Mouse (Mus musculus): ENCODE measurements around the gene Dqx1. TPM values are rescaled to one million over a fixed set of nuclear protein-coding genes. Genes with fewer than 3 reads are reported as not detected.

Gene Dqx1
- 10 to 100 TPM; 16.0 to 16.6 TPM for total RNA-seq (2023)

DNA sequence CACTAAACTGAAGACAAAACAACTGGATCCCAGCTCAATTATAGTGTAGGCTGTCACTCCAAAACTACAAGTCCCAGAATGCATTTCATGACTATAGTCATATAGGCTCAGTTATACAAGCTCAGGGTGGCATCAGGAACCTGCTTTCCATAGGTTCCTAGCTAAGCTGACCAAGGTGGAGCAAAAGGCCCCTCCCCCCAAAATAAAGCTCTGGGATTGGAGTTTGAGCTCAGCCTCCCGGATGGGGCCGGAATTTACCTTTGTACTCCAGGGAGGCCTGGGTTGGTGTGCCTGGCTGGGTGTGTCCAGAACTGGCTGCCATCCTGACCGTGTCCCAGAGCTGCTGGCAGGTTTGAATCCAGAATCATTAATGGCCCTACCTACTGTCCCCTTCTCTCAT lies at the start of gene Dqx1:
Gene Dqx1 (plus strand): TSS at position 55 of the 400 bp plus-strand sequence.

DNA sequence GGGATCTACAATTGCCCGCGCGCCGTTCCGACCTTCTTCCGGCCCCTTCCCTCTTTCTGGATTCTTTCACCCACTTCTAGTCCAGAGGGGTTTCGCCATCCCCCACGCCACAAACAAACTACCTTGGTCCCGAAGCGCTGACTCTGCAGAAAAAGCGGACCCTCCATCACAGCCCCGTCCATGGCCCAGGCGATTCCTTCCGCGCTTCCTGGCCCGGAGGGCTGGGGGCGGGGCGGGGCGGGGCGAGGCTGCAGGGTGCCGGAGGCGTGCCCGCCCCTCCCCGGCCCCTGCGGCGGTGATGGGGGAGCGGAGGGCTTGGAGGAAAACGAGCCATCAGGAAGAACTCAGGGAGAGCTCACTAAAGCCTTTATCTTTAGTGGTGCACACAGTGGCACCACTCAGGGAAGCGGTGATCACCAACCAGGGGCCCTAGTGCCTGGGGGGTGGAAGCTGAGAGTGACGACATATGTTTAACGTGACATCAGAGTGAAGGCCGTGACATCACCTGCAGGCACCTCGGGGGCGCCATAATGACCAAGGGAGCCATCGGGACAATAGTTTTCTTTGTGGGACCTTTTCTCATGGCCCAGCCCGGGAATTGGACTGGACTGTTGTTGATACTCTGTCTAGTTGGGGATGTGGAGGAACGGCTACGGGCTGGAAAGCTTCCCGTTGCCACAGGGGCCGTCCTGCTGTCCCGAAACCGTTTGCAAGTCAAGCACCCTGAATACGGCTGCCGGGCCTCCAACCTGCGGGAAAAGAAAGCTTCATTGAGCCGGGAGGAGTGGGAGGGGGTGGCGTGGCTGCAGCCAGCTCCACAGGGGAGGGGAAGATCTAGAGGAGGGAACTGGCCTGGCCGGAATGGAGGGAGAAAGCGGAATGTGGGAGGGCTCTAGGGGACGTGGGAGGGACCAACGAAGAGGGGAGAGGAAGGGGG lies 24.1 kb upstream of the Dqx1 start, which contains the start of the genes Dok1 and Loxl3:
Gene Dok1 (minus strand): TSS at position 223 of the 937 bp plus-strand sequence.
Gene Loxl3 (plus strand): TSS at position 925 of the 937 bp plus-strand sequence.

DNA sequence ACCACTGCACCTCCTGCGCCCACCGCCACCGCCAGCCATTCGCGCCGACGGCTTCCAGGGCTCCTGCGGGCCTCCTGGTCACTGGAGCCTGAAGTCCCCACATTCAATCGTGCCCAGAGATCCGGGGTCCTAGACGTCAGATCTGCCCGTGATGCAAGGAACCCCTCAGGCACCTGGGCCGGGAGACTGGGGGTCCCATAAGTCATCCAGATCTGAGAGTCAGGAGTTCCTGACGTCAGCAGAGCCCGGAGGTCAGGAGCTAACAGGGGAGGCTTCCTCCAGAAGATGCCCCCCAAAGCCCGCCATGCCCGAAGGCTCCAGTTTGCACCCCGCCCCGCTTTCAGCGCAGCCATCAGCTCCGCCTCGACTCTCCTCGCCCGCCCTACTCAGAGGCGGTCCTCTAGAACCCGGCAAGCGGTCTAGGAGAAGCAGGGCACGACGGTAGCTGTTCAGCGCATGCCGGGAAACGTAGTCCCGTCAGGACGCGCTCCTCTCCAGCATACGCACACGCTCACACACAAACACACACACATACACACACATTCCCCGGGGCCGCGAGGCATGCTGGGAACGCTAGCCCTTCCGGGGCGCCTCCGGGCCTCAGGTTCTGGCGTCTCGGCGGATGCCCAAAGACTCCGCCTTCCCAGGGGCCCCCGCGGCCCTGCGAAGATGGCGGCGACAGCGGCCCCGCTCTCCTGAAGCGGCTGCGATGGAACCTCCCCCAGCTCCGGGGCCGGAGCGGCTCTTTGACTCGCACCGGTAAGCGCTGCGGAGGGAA lies 3.4 kb upstream of the Dqx1 start, which contains the start of gene Aup1:
Gene Aup1 (plus strand): TSS at position 448 of the 778 bp plus-strand sequence.

DNA sequence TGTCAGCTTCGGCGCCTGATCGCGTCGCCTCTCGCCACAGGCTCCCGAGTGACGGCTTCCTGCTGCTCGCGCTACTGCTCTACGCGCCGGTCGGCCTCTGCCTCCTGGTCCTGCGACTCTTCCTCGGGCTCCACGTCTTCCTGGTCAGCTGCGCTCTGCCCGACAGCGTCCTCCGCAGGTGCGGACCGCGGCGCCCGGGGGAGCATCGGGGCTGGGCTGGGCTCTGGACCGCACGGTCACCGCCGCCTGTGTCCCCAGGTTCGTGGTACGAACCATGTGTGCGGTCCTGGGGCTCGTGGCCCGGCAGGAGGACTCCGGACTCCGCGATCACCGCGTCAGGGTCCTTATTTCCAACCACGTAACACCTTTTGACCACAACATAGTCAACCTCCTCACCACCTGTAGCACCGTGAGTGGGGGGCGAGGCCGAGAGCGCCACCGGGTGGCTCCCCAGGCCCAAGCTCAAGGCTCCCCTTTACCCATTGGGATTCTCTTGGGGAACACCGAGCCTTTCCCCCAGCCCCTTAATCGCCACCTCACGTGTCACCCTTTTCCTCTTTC lies 2.7 kb upstream of the Dqx1 start, which contains the start of gene Htra2:
Gene Htra2 (minus strand): TSS at position 403 of the 561 bp plus-strand sequence.

DNA sequence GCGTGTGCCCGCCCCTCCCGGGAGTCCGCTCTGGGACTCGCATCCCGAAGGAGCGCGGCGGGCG lies 12.4 kb downstream of the Dqx1 start, which contains the start of gene Tlx2:
Gene Tlx2 (minus strand): TSS at position 47 of the 64 bp plus-strand sequence.

DNA sequence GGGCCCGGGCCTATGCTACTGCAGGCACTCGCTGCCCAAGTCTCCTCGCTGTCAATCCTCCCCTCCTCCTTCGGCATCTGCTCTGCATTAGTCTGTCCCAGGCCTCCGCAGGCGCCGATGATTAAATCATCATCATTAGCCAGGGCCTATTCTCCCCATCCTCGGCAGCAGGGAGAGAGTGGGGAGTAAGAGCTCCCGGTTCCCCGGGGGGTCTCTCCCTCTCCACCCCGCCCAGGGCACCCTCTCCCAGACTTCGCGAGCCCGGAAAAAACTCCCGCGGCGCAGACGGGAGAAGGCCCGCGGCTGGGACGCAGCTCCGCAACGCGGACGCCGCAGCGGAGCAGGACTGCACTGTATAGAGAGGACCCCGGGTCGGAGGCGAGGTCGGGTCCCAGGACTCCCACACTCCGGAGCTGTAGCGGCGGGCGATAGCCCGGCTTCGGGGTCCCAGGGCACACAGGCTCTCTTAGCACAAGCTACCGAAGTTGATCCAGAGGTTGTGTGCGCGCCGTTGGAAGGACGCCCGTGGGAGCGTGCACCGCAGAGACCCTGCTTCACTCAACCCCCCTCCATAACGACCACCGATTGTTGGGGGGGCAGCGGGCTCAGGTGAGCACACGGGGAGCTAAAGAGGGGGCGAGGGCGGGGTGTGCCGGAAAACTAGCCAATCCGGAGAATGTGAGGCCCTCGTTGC lies 20.1 kb downstream of the Dqx1 start, which contains the start of gene Pcgf1:
Gene Pcgf1 (plus strand): TSS at position 240 of the 694 bp plus-strand sequence.

DNA sequence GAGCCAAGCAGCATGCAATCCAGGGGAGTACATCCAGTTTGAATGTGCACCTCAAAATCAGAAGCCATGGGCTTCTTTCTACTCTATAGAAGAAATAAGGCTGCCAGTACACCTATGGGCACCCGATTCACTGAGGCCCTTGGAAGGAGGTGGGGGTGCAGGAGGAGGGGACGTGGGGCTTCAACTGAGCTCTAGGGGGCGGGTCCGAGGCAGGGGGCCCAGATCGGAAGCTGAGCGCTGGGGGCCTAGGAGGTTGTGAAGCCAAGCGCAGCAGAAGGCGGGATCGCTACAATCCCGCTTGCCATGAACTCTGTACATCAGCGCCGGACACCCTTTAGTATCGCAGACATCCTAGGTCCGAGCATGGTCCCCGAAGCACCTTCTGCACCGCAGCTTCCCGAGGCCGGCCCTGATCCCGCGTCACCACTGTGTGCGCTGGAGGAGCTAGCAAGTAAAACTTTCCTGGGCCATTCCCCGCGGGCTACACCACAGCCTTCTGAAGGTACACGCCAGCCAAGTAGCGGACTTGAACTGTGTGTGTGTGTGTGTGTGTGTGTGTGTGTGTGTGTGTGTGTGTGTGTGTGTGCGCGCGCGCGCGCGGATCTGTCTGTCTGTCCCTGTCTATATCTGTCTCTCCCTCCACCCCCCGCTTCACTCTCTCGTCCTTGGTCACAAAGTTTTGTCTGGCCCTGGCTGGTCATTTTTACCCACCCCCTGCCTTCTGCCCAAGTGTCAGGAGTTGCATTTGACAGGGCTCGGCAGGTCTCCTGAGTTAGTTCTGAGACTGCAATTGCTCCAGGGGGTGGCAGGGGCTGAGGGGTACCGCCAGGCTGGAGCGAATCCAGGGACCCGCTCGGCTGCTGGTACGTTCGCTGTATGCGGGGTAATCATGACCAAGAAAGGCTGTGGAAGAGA lies 28.7 kb downstream of the Dqx1 start, which contains the start of gene Lbx2:
Gene Lbx2 (plus strand): TSS at position 247 of the 915 bp plus-strand sequence.

DNA sequence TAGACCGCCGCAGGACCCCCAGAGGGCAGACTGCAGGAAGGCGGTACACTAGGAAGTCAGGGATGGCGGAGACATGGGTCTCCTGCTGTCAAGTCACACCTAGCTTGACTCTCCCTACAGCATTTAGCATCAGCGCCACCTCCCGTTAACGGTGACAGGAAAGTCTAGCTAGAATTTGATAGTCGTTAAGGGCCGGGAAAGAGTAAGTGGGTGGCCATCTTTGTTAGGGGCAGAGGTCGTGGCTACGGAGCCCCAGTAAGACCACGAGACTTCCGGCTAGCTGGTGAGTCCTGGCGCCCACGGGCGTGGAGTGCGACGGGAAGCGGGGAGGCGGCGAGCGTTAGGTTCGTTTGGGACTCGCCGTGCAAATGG lies 43.7 kb downstream of the Dqx1 start, which contains the start of the genes Ccdc142 and Gm42688:
Gene Ccdc142 (plus strand): TSS at position 286 of the 372 bp plus-strand sequence.
Gene Gm42688 (plus strand): TSS at position 302 of the 372 bp plus-strand sequence.

DNA sequence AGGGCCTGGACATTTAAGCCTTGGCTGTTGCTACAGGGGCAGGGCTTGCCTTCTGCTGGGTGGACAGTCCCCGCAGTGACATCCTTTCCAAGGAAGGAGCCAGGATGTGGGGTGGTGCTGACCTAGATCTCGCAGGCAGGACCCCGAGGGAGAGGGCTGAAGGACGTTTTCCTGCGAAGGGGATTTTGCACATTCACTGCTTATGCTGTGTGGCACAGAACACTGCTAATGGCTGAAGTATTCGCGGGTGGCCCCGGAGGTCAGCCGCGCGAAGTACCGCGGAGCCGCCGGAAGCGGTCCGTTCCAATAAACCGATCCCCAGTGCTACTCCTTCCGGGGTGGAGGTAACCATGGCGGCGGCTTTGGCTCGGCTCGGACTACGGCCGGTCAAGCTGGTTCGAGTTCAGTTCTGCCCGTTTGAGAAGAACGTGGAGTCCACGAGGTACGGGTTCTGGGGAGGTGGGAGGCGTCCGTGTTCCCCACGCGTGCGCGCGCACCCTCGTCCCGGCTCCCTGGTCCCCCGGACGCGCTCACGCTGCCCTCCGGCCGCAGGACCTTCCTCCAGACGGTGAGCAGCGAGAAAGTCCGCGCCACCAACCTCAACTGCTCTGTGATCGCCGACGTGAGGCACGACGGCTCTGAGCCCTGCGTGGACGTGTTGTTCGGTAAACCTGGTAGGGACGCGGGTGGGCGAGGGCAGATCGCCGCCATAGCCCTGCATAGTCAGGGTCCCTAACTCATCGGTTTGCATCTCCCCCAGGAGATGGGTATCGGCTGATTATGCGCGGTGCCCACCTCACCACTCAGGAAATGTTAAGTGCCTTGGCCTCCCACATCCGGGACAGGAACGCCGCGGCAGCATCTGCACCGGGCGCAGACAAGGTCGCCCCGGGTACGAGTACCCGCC lies 51.4 kb downstream of the Dqx1 start, which contains the start of gene Mrpl53:
Gene Mrpl53 (plus strand): TSS at position 279 of the 907 bp plus-strand sequence.

DNA sequence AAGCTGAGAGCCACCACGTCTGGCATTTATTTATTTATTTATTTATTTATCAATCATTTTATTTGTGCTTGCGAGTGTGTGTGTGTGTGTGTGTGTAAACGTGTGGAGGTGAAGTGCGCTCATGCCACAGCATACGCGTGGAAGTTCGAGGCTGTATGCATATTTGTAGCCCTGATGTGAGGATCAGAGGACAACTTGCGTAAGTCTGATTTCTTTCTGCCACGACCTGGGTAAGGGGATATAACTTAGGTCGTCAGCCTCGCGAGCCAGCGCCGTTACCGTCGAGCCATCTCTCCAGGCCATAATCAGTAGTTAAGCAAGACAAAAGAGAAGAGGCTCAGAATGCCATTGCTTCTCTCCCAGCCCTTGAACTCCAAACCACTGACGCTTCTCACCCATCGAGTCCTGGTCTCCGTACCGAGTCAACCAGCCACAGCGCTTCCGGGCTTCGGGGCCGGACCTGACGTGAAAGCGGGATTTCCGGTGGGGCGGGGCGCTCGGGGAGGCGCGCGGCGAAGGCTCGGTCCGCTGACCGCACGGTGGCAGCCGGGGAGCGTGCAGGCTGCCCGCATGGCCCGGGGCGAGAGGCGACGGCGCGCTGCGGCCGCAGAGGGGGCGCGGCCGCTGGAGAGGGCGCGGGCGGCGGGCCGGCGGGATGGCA lies 57.5 kb downstream of the Dqx1 start, which contains the start of gene Mogs:
Gene Mogs (plus strand): TSS at position 486 of the 661 bp plus-strand sequence.

Other genes starting within 250 kb of the Dqx1 start
- gene Sema4f, start 118.1 kb upstream of the Dqx1 start, total RNA-seq (2023), result 10 to 100 TPM; 27.3 to 28.7 TPM
- not detected for gene M1ap, start 110.9 kb upstream of the Dqx1 start, total RNA-seq (2023)
- gene Dok1, start 24.4 kb upstream of the Dqx1 start, total RNA-seq (2023), result 10 to 100 TPM; 21.0 to 23.7 TPM
- not detected for gene Loxl3, start 23.7 kb upstream of the Dqx1 start, total RNA-seq (2023)
- gene Aup1, start 3.3 kb upstream of the Dqx1 start, total RNA-seq (2023), result 100 to 1,000 TPM; 350 to 355 TPM
- gene Htra2, start 2.6 kb upstream of the Dqx1 start, total RNA-seq (2023), result 10 to 100 TPM; 29.3 to 31.8 TPM
- not detected for gene Tlx2, start 12.4 kb downstream of the Dqx1 start, total RNA-seq (2023)
- 10 to 100 TPM; 28.2 to 31.7 TPM for gene Pcgf1, start 20.0 kb downstream of the Dqx1 start, total RNA-seq (2023)
- not detected for gene Lbx2, start 28.5 kb downstream of the Dqx1 start, total RNA-seq (2023)
- gene Ccdc142, start 43.8 kb downstream of the Dqx1 start, total RNA-seq (2023), result 10 to 100 TPM in 1 of 2 experiments, 1 to 10 TPM in 1; 8.4 to 11.3 TPM
- 10 to 100 TPM; 10.5 to 11.2 TPM for gene Gm42688, start 43.8 kb downstream of the Dqx1 start, total RNA-seq (2023)
- gene Mrpl53, start 51.2 kb downstream of the Dqx1 start, total RNA-seq (2023), result 10 to 100 TPM; 28.3 to 31.2 TPM
- gene Mogs, start 57.7 kb downstream of the Dqx1 start, total RNA-seq (2023), result 10 to 100 TPM; 53.2 to 53.7 TPM
- 10 to 100 TPM; 34.0 to 41.6 TPM for gene Wbp1, start 63.7 kb downstream of the Dqx1 start, total RNA-seq (2023)
- gene Ino80b, start 67.6 kb downstream of the Dqx1 start, total RNA-seq (2023), result 10 to 100 TPM; 34.1 to 35.9 TPM
- gene Rtkn, start 77.6 kb downstream of the Dqx1 start, total RNA-seq (2023), result not detected
- 1 to 10 TPM in 1 of 2 experiments, under 1 TPM in 1; 0.89 to 1.7 TPM for gene Wdr54, start 98.6 kb downstream of the Dqx1 start, total RNA-seq (2023)
- not detected for gene 1700003E16Rik, start 98.6 kb downstream of the Dqx1 start, total RNA-seq (2023)
- 100 to 1,000 TPM; 117 to 120 TPM for gene Dctn1, start 108.1 kb downstream of the Dqx1 start, total RNA-seq (2023)
- gene Slc4a5, start 162.0 kb downstream of the Dqx1 start, total RNA-seq (2023), result not detected

All from T-cell, adult 66 days (primary cell).